Mouse (Mus musculus): ENCODE measurements around the gene Pom121. TPM values are rescaled to one million over a fixed set of nuclear protein-coding genes. Genes with fewer than 3 reads are reported as not detected.

Gene Pom121
- polyA plus RNA-seq, 1 experiment from 2014 or later = 5.2 TPM

GRCm38 (mm10) chr5:135329471-135329870 lies 64.9 kb downstream of the Pom121 start:
- Histone ChIP-seq H3K4me1 (replicated peaks; ENCODE audit: control insufficient read depth, insufficient read depth, low read length) (no peaks in the 10 kb centered on the region), H3K27ac (ENCODE audit: low read depth, low read length) (no peak overlapping the region), H3K9me3 (ENCODE audit: control insufficient read depth) (no peaks in the 10 kb centered on the region), H3K36me3 (ENCODE audit: control insufficient read depth, insufficient read depth) (no peaks in the 10 kb centered on the region), H3K9ac (ENCODE audit: low read depth, low read length) (no peak overlapping the region), H3K27me3 (replicated peaks; ENCODE audit: control insufficient read depth, insufficient read depth, low read length) (no peaks in the 10 kb centered on the region), H3K4me3 (ENCODE audit: low read depth, low read length) (no peak overlapping the region), H3K4me2 (replicated peaks; ENCODE audit: low read depth) (no peak overlapping the region)
- no peak for TF ChIP-seq CTCF (IDR thresholded peaks at IDR 0.05; ENCODE audit: low read depth)
- ATAC-seq = no peak
- WGBS = 81% methylated on average over 4 of the region's 4 CpGs

Small RNA genes lying within 50 kb of the gene (microRNA-seq; reads per million reads assigned to microRNA genes)
- not detected for gene Mir7033

Other genes with a start within 250 kb of the Pom121 start
- 17.7 and 18.0 TPM in 2 replicates for gene Tbl2, start 244.9 kb downstream of the Pom121 start, polyA plus RNA-seq (2015; fragmentation: Nextera tagmentation; extraction: Ambion mirVana)
- 65.1 and 65.7 TPM in 2 replicates for gene Bcl7b, start 226.3 kb downstream of the Pom121 start, polyA plus RNA-seq (2015; fragmentation: Nextera tagmentation; extraction: Ambion mirVana)
- gene Baz1b, start 207.3 kb downstream of the Pom121 start, polyA plus RNA-seq (2015; fragmentation: Nextera tagmentation; extraction: Ambion mirVana) = 11.0 and 12.0 TPM in 2 replicates
- gene Fzd9, start 143.3 kb downstream of the Pom121 start, polyA plus RNA-seq (2015; fragmentation: Nextera tagmentation; extraction: Ambion mirVana) = 0.07 and 0.18 TPM in 2 replicates
- gene Fkbp6, start 44.5 kb downstream of the Pom121 start, polyA plus RNA-seq (2015; fragmentation: Nextera tagmentation; extraction: Ambion mirVana) = 0.12 and 0.34 TPM in 2 replicates
- 0.24 and 0.30 TPM in 2 replicates for gene Trim50, start 41.3 kb downstream of the Pom121 start, polyA plus RNA-seq (2015; fragmentation: Nextera tagmentation; extraction: Ambion mirVana)
- gene Nsun5, start 24.6 kb downstream of the Pom121 start, polyA plus RNA-seq (2015; fragmentation: Nextera tagmentation; extraction: Ambion mirVana) = 9.8 and 12.0 TPM in 2 replicates
- 5.9 and 6.4 TPM in 2 replicates for gene Hip1, start 150.6 kb upstream of the Pom121 start, polyA plus RNA-seq (2015; fragmentation: Nextera tagmentation; extraction: Ambion mirVana)
- gene Ccl26, start 169.0 kb upstream of the Pom121 start, polyA plus RNA-seq (2015; fragmentation: Nextera tagmentation; extraction: Ambion mirVana) = not detected in 2 replicates
- 52.0 and 58.3 TPM in 2 replicates for gene Ccl24, start 178.5 kb upstream of the Pom121 start, polyA plus RNA-seq (2015; fragmentation: Nextera tagmentation; extraction: Ambion mirVana)
- 27.9 and 28.5 TPM in 2 replicates for gene Rhbdd2, start 238.1 kb upstream of the Pom121 start, polyA plus RNA-seq (2015; fragmentation: Nextera tagmentation; extraction: Ambion mirVana)

Measured in intestine, postnatal 0 days (tissue).